Mouse (Mus musculus) liver, embryonic 11.5 days (tissue): ENCODE measurements around the gene Lama5. TPM values are rescaled to one million over a fixed set of nuclear protein-coding genes. Genes with fewer than 3 reads are reported as not detected.

Source experiments
- ATAC-seq: fragments of 200-750 bp; cut with Nextera tagmentation; replicated peaks from 2 replicates; pipeline ENCODE4 v1.8.0; 2017; ENCODE audit warnings: moderate number of reproducible peaks, mild to moderate bottlenecking, moderate TSS enrichment, moderate library complexity; ENCODE audit not compliant: low FRiP score
- DNase-seq: peaks from one replicate; pipeline ENCODE4 v3.0.0-alpha.2; 2017; ENCODE audit warnings: low spot score
- H3K27ac ChIP-seq: fragments of 300-500 bp; sonication (generic); 2 replicates; pipeline ENCODE4 v1.5.1; 2014; ENCODE audit warnings: mild to moderate bottlenecking, low read depth, low read length, control low read depth
- H3K27me3 ChIP-seq: fragments of 300-500 bp; sonication (generic); replicated peaks from 2 replicates; pipeline ENCODE4 v1.6.1; 2014; ENCODE audit warnings: low read length, mixed read lengths; ENCODE audit not compliant: control insufficient read depth, insufficient read depth
- H3K36me3 ChIP-seq: fragments of 300-500 bp; sonication (generic); 2 replicates; pipeline ENCODE4 v1.6.1; 2014; ENCODE audit warnings: mild to moderate bottlenecking, low read length, moderate library complexity, mixed read lengths; ENCODE audit not compliant: control insufficient read depth, insufficient read depth
- H3K4me1 ChIP-seq: fragments of 300-500 bp; sonication (generic); replicated peaks from 2 replicates; pipeline ENCODE4 v1.6.1; 2014; ENCODE audit warnings: low read length, mixed read lengths; ENCODE audit not compliant: control insufficient read depth, insufficient read depth
- H3K4me2 ChIP-seq: fragments of 300-500 bp; sonication (generic); 2 replicates; pipeline ENCODE4 v1.6.1; 2014; ENCODE audit warnings: mild to moderate bottlenecking, control low read depth, moderate library complexity
- H3K4me3 ChIP-seq: fragments of 300-500 bp; sonication (generic); 2 replicates; pipeline ENCODE4 v1.5.1; 2014; ENCODE audit warnings: low read depth, low read length, control low read depth
- H3K9ac ChIP-seq: fragments of 300-500 bp; sonication (generic); 2 replicates; pipeline ENCODE4 v1.6.1; 2014; ENCODE audit warnings: low read depth, low read length, control low read depth
- H3K9me3 ChIP-seq: fragments of 300-500 bp; sonication (generic); 2 replicates; pipeline ENCODE4 v1.6.1; 2016; ENCODE audit warnings: low read length, inconsistent platforms, mixed read lengths; ENCODE audit not compliant: control insufficient read depth
- WGBS: fragments of 180-500 bp; shearing (Covaris S2); extraction: QIAGEN DNeasy Blood & Tissue Kit; methylation state at CpG from one replicate; pipeline ENCODE4 v1.1.7; 2014; 5-methylcytosine and 5-hydroxymethylcytosine counted together
- polyA plus RNA-seq: library from polyadenylated mRNA; unstranded; fragments of >200 nt; fragmentation: Nextera tagmentation; extraction: Ambion mirVana; gene quantifications from 2 replicates; pipeline ENCODE4 v1.2.1, GENCODE M21; 2014

The Lama5 gene
- polyA plus RNA-seq, 1 experiment from 2014 or later, result 15.5 TPM

- Histone ChIP-seq H3K4me2 (no peak overlapping the region), H3K4me3 (no peak overlapping the region), H3K4me1 (peaks cover 37% of the 10 kb centered on the region), H3K9me3 (no peaks in the 10 kb centered on the region), H3K27ac (no peak overlapping the region), H3K36me3 (no peaks in the 10 kb centered on the region), H3K27me3 (no peaks in the 10 kb centered on the region), H3K9ac (no peak overlapping the region)
- DNase-seq (no peak), ATAC-seq (no peak)
- 65% methylated on average over 7 of the region's 7 CpGs for WGBS
Observed at GRCm38 (mm10) chr2:180233101-180233904, 7.6 kb upstream of the Lama5 start.

- H3K27me3 ChIP-seq, result peaks cover 19% of the 10 kb centered on the region
- DNase-seq (no peak), ATAC-seq (no peak)
- H3K9ac ChIP-seq, result no peak overlapping the region
- no peaks in the 10 kb centered on the region for H3K36me3 ChIP-seq
- WGBS, result 75% methylated on average over 4 of the region's 4 CpGs
- H3K9me3 ChIP-seq, result no peaks in the 10 kb centered on the region
- H3K4me2 ChIP-seq, result no peak overlapping the region
- H3K27ac ChIP-seq, result no peak overlapping the region
- no peak overlapping the region for H3K4me3 ChIP-seq
- H3K4me1 ChIP-seq, result peaks cover 29% of the 10 kb centered on the region
Observed at GRCm38 (mm10) chr2:180230482-180230881, 4.8 kb upstream of the Lama5 start.

- H3K36me3 ChIP-seq, result no peaks in the 10 kb centered on the region
- no peak overlapping the region for H3K4me3 ChIP-seq
- DNase-seq (no peak), ATAC-seq (no peak)
- H3K9ac ChIP-seq, result no peak overlapping the region
- 75% methylated on average over 3 of the region's 3 CpGs for WGBS
- no peak overlapping the region for H3K27ac ChIP-seq
- no peaks in the 10 kb centered on the region for H3K9me3 ChIP-seq
- no peak overlapping the region for H3K4me2 ChIP-seq
- peaks cover 18% of the 10 kb centered on the region for H3K4me1 ChIP-seq
- peaks cover 33% of the 10 kb centered on the region for H3K27me3 ChIP-seq
Observed at GRCm38 (mm10) chr2:180229129-180229528, 3.5 kb upstream of the Lama5 start.

GRCm38 (mm10) chr2:180228592-180228991, 2.9 kb upstream of the Lama5 start:
- H3K4me2 ChIP-seq, result no peak overlapping the region
- peaks cover 38% of the 10 kb centered on the region for H3K27me3 ChIP-seq
- no peak for ATAC-seq
- no peak overlapping the region for H3K27ac ChIP-seq
- no peaks in the 10 kb centered on the region for H3K9me3 ChIP-seq
- H3K4me3 ChIP-seq, result no peak overlapping the region
- H3K9ac ChIP-seq, result no peak overlapping the region
- 63% methylated on average over 7 of the region's 7 CpGs for WGBS
- H3K36me3 ChIP-seq, result no peaks in the 10 kb centered on the region
- H3K4me1 ChIP-seq, result peaks cover 17% of the 10 kb centered on the region
- no peak for DNase-seq

- Histone ChIP-seq H3K36me3 (no peaks in the 10 kb centered on the region), H3K27ac (no peak overlapping the region), H3K9ac (no peak overlapping the region), H3K4me2 (peak overlapping the region; percentile 59; the same call in 1 of the 2 replicates), H3K4me1 (peaks cover 16% of the 10 kb centered on the region), H3K9me3 (no peaks in the 10 kb centered on the region), H3K4me3 (no peak overlapping the region), H3K27me3 (peaks cover 42% of the 10 kb centered on the region)
- 56% methylated on average over 6 of the region's 6 CpGs for WGBS
- DNase-seq (no peak), ATAC-seq (no peak)
Observed at GRCm38 (mm10) chr2:180228060-180228458, 2.4 kb upstream of the Lama5 start.

- Histone ChIP-seq H3K9me3 (no peaks in the 10 kb centered on the region), H3K36me3 (no peaks in the 10 kb centered on the region), H3K9ac (no peak overlapping the region), H3K27me3 (peaks cover 44% of the 10 kb centered on the region), H3K27ac (no peak overlapping the region; the same call in 1 of the 2 replicates), H3K4me1 (peaks cover 11% of the 10 kb centered on the region), H3K4me2 (peak overlapping the region; percentile 59), H3K4me3 (peak overlapping the region; percentile 30)
- DNase-seq, result peak; percentile 69
- WGBS, result 2% methylated on average over 21 of the region's 21 CpGs
- ATAC-seq, result peak; percentile 61
Observed at GRCm38 (mm10) chr2:180227262-180228059, 1.8 kb upstream of the Lama5 start.

GRCm38 (mm10) chr2:180225044-180225761, 456 bp downstream of the Lama5 start:
- peak; percentile 58 for DNase-seq
- peaks cover 18% of the 10 kb centered on the region for H3K4me1 ChIP-seq

GRCm38 (mm10) chr2:180224647-180225043, 1.0 kb downstream of the Lama5 start:
- Histone ChIP-seq H3K9ac (peak overlapping the region; percentile 50; the same call in 1 of the 2 replicates), H3K4me2 (peak overlapping the region; percentile 97), H3K9me3 (no peaks in the 10 kb centered on the region), H3K27ac (no peak overlapping the region; the same call in 1 of the 2 replicates), H3K27me3 (peaks cover 47% of the 10 kb centered on the region), H3K4me3 (peak overlapping the region; percentile 64), H3K36me3 (no peaks in the 10 kb centered on the region), H3K4me1 (peaks cover 18% of the 10 kb centered on the region)
- ATAC-seq (no peak), DNase-seq (no peak)
- WGBS, result 5% methylated on average over 12 of the region's 13 CpGs

More at GRCm38 (mm10) chr2:180225044-180225761, 456 bp downstream of the Lama5 start:
- peak overlapping the region; percentile 32; the same call in 1 of the 2 replicates for H3K27ac ChIP-seq
- peak overlapping the region; percentile 64 for H3K4me3 ChIP-seq
- ATAC-seq, result peak; percentile 28
- no peaks in the 10 kb centered on the region for H3K9me3 ChIP-seq
- H3K9ac ChIP-seq, result peak overlapping the region; percentile 50; the same call in 1 of the 2 replicates
- H3K36me3 ChIP-seq, result no peaks in the 10 kb centered on the region
- H3K27me3 ChIP-seq, result peaks cover 44% of the 10 kb centered on the region
- under 1% methylated on average over 53 of the region's 55 CpGs for WGBS
- peak overlapping the region; percentile 97 for H3K4me2 ChIP-seq
